Mouse (Mus musculus) kidney, postnatal 10 days (tissue): ENCODE results near the gene P2ry10.
"Not testable (repeated sequence)": the region's sequence is repeated elsewhere in the genome, so short reads cannot be mapped to it uniquely, and the experiment has no call there.

Experiments used
- DNase-seq: peaks from one replicate; pipeline ENCODE4 v3.0.0; 2021; ENCODE audit warnings: mixed read lengths

Gene P2ry10

DNA sequence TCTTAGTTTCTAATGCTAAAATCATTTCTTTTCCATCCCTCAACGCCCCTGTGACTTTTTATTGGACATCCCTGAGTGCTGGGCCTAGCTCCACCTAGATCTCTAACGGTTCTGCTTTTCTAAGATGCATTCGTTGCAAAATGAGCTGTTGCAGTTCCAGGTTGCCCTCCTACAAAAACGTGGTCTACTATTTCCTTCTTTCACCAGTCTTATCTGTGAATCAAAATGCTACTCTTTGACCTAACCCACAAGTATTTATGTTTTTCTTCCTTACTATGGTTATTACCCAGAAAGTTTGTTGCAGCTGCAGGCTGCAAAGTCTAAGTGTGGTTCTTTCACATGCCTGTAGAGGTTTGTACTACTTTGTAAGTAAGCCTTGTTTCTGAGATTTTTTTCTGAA, at the start of gene P2ry10:
TSS of gene P2ry10 (plus strand) at position 316 of the 400 bp plus-strand sequence.
- no peak for DNase-seq

DNA sequence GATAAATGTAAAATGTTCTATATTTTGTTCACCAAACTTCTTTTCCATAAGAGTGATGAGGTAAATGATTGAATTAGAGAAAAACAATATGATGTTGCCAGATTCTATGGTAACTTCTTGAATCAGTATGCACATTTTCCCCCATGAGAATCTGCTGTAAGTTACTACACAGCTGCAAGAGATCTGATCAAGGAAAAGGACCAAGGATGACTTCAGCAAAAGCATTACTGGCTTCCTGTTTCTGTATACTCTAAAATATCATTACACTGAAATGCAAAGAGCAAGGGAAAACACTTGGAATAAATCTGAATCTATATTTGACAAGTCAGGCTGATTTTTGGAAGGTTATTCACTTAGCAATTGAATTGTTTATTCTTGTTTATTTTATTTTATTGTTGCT, 49.1 kb upstream of the P2ry10 start:
- no peak for DNase-seq

DNA sequence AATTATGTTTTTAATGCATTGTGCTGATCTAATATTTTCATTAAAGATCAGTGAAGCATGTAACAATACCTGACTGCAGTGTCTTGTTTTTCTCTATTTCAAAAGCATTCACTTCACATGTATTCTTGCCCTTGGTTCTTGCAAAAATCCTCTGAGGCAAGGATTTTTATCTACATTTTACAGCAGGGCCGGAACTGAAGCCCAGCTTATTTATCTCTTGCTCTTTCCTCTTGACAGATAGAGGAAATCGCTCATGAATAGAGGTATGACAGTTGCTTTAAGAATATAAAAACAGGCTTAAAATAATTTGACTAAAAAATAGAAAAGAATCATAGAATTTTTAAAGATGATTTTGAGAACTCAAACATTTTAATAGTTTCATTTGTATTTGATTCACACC, 48.7 kb upstream of the P2ry10 start:
- no peak for DNase-seq

DNA sequence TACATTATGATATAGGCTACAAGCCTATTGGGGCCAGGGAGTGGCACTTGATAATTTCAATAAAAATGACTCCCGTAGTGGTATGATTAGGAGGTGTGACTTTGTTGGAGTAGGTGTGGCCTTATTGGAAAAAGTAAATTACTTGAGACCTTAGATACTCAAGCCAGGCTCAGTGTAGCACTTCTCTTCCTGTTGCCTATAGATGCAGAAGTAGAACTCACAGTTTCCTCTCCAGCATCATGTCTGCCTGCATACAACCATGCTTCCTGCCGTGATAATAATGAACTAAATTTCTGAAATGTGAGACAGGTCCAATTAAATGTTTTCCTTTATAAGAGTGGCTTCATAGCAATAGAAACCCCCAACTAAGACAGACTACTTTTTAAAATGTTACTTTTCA, 45.9 kb upstream of the P2ry10 start:
- DNase-seq = no peak

DNA sequence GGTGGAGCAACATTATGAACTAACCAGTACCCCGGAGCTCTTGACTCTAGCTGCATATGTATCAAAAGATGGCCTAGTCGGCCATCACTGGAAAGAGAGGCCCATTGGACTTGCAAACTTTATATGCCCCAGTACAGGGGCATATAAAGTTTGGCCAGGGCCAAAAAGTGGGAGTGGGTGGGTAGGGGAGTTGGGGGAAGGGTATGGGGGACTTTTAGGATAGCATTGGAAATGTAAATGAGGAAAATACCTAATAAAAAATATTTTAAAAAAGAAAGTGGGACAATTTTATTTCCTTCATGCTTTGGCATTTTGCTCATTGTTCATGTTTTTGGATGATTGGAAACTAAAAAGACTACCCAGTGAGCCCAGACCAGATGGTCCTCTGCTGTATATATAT, 4.9 kb upstream of the P2ry10 start:
- not testable (repeated sequence) for DNase-seq

DNA sequence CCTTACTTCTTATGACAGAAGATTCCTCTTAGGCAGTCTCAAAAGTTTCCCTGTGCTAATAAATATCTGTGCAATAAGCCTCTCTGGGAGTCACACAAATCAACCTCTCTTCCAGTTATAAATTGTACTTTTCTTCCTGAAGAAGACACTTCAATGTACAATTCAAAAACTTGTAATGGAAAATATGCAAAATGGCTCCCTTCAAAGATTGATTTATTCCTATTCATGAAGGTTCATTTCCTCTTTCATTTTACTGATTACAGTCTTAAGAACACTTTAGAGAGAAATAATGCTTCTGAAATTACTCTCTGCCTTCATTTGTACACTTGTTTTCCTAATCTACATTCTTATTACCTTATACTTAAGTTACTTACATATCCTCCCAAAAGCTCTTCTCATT, 4.0 kb upstream of the P2ry10 start:
- DNase-seq = no peak

DNA sequence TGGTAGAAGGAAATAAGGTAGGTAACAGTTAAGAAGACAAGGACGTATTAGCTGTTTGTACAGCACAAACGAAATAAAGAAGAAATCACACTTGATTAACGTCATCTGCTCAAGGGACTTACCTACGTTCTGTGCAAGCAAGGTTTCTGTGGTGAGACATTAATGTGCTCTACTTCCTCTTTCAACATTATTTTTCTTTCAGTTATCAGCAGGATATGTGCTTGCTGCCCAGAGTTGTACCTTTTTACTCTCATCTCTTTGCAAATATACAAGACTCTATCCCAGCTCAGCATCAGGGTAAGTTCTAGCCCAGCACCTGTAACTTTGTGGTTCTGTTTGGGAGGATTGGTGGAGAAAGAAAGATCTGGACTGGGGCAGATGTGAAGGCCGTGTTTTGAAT, 839 bp downstream of the P2ry10 start:
- DNase-seq = no peak

DNA sequence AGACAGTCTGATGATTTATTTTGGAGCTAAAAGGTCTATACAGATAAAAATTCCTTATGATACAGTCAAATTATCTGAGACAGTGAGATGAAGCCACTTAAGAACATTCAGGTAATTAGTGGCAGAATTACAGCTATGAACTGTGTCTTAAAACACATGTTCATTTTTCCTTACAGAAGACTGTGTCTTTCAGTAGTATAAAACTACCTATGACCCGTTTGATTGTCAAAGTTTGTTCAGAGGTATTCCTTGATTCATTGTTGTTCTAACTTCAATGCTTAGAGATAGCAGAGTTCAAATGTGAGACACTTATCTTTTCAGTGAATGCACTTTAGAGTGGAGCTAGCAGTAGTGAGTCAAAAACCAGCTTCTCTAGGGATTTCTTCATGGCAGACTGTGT, 1.6 kb downstream of the P2ry10 start:
- no peak for DNase-seq

DNA sequence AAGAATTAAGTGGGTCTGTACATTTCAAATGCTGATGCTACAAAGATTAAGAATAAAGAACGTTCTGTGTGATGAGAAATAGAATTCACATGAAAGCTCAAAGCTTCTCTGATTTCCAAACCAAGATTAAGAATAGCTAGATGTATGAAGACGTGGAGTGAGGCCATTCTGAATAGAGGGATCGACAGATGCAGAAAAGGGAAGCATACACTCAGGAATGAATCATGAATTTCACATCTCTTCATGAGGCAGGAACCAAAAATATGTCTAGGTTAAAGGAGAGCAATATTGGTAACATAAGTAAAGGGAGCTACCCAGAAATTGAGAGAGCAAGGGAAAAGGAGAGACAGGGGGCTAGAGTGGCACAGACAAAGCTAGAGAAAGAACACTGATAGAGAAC, 7.3 kb downstream of the P2ry10 start:
- no peak for DNase-seq

DNA sequence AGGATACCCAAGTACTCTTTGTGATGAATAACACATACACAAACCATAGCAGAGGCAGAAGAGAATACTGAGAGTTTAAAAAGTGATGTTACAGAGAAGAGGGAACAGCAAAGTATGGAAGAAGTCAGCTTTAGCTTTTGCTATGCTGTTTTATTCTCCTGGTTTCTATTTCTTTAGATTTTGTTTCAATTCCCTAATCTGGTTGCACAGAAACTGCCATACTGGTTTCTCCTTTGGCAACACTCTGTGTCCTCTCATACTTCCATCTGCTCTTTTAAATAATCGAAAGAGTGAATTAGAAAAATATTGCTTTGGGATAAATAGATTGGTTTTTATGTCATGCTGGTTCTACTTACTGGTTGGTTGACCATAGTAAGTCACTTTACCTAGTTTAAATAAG, 28.0 kb downstream of the P2ry10 start:
- DNase-seq = no peak

DNA sequence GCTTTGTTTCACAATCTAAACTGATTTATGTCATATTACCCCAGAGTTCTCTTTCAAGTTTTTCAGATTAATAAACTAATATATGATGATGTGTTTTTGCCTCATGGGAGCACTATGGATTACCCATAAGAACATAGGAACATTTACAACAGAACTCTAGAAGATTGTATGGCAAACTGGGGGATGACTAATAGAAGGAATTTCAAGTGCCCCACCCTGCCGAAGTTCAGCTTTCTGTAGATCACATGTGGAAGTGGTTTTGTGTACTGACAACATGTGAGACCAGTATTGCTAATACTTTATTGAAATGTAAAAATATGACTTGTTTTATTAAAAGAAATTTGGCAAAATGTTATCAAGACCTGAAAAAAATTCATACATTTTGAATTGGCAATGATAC, 28.7 kb downstream of the P2ry10 start:
- no peak for DNase-seq

DNA sequence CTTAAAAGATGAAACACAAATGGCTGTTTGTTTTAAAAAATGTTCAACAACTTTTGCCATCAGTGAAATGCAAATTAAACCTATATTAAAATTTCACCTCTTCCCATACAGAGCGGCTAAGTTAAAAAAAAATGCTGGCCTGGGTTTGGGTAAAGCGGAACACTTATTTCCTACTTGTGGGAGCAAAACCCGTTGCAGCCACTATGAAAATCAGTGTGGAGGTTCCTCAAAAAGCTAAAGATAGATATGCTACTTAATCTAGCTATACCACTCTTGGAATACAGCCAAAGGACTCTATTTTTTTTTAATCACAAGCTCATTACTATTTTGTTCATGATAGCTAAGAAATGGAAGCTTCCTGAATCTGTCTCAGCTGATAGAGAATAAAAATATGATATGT, 54.9 kb downstream of the P2ry10 start:
- DNase-seq = no peak

DNA sequence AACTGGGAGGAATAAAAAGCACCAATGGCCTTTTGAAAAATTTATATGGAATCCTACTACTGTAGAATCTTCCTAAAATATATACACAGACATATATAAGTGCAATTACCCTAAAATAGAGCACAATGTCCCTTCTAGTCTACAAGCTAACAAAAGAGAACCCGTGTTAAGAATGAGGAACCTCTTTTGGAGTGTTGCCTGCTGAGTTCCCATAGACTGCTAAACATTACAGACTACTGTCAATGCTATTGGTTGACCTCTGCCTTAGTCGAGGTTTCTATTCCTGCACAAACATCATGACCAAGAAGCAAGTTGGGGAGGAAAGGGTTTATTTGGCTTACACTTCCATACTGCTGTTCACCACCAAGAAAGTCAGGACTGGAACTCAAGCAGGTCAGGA, 55.6 kb downstream of the P2ry10 start:
- no peak for DNase-seq

DNA sequence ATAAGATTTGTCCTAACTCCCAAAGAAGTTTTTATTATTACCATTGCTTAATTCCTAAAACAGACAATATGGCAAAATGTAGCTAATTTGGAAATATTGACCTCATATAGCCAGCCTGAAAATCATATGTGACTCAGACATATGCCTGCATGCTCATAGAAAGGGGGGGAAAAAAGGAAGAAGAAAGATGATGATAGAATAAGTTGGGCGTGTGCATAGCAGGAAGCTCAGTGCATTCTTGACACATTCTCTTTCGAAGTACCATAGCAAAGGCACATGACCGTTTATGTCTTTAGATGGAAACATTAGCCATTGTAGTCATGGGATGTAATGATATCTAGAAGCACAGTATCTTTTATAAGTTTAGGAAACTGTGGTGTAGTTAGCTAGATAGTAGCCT, 60.4 kb downstream of the P2ry10 start, which contains the start of gene P2ry10b:
TSS of gene P2ry10b (plus strand) at position 247 of the 400 bp plus-strand sequence.
- DNase-seq = no peak

DNA sequence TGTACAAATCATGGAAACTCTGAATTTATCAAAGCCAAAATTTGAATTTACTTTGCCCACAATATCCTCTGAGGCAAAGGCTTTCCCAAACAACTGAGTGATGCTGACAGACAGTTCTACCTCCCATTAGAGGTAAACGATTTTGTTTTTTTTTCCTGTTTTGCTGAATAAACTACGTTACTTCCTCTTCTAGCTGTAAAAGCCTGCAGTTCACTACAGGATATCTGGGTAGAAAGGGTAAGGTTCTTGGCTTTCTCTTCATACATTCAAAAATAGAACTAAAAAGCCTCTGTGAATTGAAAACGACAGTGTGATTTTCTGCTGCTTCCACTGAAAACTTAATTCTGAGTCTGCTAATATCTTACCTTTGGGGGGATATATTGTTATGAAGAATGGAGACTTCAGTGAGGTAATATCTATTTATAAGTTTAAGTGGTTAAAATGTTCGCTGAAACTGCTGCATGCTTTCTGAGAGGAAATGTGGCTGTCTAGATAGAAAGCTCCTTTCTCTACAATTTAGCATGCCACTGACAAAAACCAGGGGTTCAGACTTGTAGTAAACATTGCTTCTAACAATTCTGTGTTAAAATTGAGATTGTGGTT, 61.2 kb downstream of the P2ry10 start:
- no peak for DNase-seq

DNA sequence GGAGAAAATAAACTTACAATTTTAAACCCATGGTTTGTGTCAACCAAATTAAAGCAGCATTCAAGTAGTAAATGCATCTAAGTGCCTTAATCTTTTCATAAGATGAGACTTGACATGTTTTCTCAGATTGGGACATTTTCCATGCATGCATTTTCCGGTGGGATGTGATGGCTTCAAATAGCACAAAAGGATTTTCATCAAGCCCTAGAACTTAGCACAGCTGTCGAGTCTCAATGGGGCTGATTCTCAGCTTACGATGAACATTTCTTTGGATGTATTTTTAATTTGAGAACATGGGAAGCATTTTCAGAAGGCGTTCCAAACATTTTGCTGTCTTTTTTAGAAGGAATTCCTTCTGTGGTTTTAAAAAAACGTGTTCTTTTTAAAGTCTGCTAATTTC, 61.7 kb downstream of the P2ry10 start:
- DNase-seq = no peak

DNA sequence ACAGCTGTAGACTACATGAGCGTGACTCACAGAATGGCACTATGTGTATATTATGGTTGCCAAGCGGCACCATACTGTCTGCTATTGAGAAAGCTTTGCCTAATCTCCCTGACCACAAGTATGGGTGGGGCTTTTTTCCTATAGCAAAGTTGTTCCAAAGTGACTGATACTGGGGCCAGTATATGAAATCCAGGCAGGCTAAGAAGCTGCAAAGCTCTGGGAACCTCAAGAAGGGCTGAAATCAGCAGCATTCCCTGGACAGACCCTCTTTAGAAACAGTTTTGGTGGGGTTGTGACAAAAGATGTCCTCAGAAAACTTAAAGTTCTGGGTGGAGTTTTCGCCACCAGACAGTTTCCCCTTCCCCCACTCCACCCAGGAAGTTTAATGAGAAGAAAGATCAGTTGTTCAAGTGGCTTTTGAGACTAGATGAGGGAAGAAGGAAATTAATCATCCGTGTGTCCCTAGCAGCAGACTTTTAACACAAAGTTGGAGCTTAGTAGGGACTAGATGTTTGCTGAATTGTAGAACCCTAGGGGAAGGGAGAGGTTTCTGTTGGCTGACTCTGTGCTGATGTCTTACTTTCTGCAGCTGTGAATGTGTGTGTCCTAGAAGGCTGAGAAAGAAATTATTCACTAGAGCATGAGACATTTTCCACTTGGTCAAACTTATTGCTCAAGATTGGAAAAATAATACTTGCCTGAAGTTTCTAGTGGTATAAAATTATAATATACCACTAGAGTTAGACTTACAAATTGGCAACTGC, 62.6 kb downstream of the P2ry10 start:
- no peak for DNase-seq
